In the genomic region with DNA sequence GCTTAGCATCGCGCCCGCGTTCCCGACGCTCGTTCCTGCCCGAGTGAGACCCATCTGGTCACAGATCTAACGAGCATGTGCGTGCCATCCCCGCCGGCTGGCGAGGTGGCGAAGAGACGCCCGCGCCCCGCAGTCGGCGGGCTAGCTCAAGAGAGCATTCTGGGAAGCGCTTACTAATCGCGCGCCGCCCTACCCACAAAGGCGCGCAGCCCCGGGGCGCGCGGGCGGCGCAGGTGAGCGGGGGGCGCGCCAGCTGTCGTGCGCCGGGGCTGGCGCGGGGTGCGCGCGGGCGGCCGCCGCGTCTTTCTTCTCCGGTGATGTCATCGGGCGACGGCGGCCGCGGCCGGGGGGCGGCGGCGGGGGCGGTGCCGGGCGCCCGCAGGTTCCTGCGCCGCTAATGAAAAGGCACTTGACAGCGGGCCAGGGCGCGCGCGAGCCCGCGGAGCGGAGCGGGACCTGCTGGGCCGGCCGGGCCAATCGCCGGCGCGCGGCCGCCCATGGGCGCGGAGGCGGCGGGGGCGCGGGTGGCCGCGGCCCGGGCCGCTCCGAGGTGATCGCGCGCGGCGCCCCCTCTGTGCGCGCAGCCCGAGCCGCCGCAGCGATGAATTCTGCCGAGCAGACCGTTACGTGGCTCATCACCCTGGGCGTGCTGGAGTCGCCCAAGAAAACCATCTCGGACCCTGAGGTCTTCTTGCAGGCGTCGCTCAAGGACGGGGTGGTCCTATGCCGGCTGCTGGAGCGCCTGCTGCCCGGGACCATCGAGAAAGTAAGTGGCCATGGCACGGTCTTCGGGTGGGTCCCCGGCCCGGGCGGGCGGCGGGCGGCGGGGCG, we compare ENCODE assay signal across 8 mouse cellular contexts. TPM values are rescaled to one million over a fixed set of nuclear protein-coding genes. Genes with fewer than 3 reads are reported as not detected.
A peak's percentile ranks its signal among the peaks of the same experiment; 100 is the strongest.
DNase-seq lines count a peak whose midpoint lies in the region; ATAC-seq and TF ChIP-seq lines count a peak whose summit lies in the region.

A gene (plus strand): TSS at position 71 of the 831 bp plus-strand sequence.

- H3K4me3 ChIP-seq in lung, adult 2 months (replicated peaks; ENCODE audit: extremely low read depth, low read depth, low read length) = peak within 1 kb of the TSS; percentile 65
- H3K4me3 ChIP-seq in hindbrain, embryonic 16.5 days (ENCODE audit: low read length) = peak within 1 kb of the TSS; percentile 78

- TF ChIP-seq CTCF in lung, adult 2 months (IDR thresholded peaks at IDR 0.05; ENCODE audit: insufficient read depth, low read length) = no peak

- H3K27me3 ChIP-seq in hindbrain, embryonic 16.5 days (replicated peaks; ENCODE audit: control insufficient read depth, insufficient read depth, low read length) = peaks cover 3% of the 10 kb centered on the region

- no peak for ATAC-seq in common myeloid progenitor, adult 5-6 weeks (replicated peaks; ENCODE audit: low read depth, poor library complexity, severe bottlenecking)
- ATAC-seq in hindbrain, embryonic 16.5 days = peak; percentile 90

- no peaks in the 10 kb centered on the region for H3K9me3 ChIP-seq in hindbrain, embryonic 16.5 days (ENCODE audit: control insufficient read depth, low read length)

- DNase-seq in lung, adult 2 months = no peak
- DNase-seq in lung, postnatal 25 days (ENCODE audit: low spot score) = no peak
- DNase-seq in gastrocnemius, adult 8-10 months (ENCODE audit: low spot score in 2 of 2) = peak in 1 of 2 experiments; percentile 28
- peak; percentile 71 for DNase-seq in left cerebral cortex, adult 11 months (ENCODE audit: low spot score)
- DNase-seq in lung, postnatal 4 days = peak; percentile 41 to 75
- DNase-seq in right cerebral cortex, postnatal 14 days = peak; percentile 76

- WGBS in lung, adult 2 months = under 1% methylated on average over 124 of the region's 127 CpGs
- under 1% methylated on average over 80 of the region's 127 CpGs for WGBS in hindbrain, embryonic 16.5 days

- peak within 1 kb of the TSS; percentile 77 for H3K4me2 ChIP-seq in hindbrain, embryonic 16.5 days (ENCODE audit: low read length)

- no peak for TF ChIP-seq POLR2A in lung, adult 2 months (IDR thresholded peaks at IDR 0.05; ENCODE audit: borderline replicate concordance, extremely low read depth, low read depth, low read length)

- no peaks in the 10 kb centered on the region for H3K36me3 ChIP-seq in hindbrain, embryonic 16.5 days (ENCODE audit: control insufficient read depth, insufficient read depth, low read length)

- H3K27ac ChIP-seq in hindbrain, embryonic 16.5 days (ENCODE audit: low read depth, low read length) = peak within 1 kb of the TSS; percentile 100

- H3K9ac ChIP-seq in hindbrain, embryonic 16.5 days (ENCODE audit: low read depth, low read length) = peak within 1 kb of the TSS; percentile 96

- H3K4me1 ChIP-seq in lung, adult 2 months (ENCODE audit: control insufficient read depth, insufficient read depth, low read length) = no peaks in the 10 kb centered on the region
- peaks cover 18% of the 10 kb centered on the region for H3K4me1 ChIP-seq in hindbrain, embryonic 16.5 days (ENCODE audit: control insufficient read depth, insufficient read depth, low read depth, low read length)

RNA-seq across cellular contexts. Expression of the gene that starts here (rescaled TPM):
- polyA plus RNA-seq in lung, adult 2 months (2012; rRNA removed) = 50.9 and 56.2 TPM in 2 replicates
- total RNA-seq in common myeloid progenitor, adult 5-6 weeks (2017) = 20.5 and 20.6 TPM in 2 replicates
- total RNA-seq in gastrocnemius, adult 8-10 months (2022) = 10 to 100 TPM; 26.8 to 33.1 (median 29.5) TPM
- polyA plus RNA-seq in hindbrain, embryonic 16.5 days (2015; fragmentation: Nextera tagmentation; extraction: Ambion mirVana) = 57.4 and 68.5 TPM in 2 replicates

Comparison
In these comparisons a context has a peak if more than half of its experiments do, and no peak if none do; other contexts are left out.
1. DNase-seq: peak in left cerebral cortex, adult 11 months (single experiment), lung, postnatal 4 days (2 of 2) and right cerebral cortex, postnatal 14 days (single experiment); none in lung, adult 2 months (single experiment) and lung, postnatal 25 days (single experiment).